Mouse (Mus musculus) monocyte, adult 5-6 weeks (primary cell): ENCODE data around the gene Sfi1. TPM values are rescaled to one million over a fixed set of nuclear protein-coding genes. Genes with fewer than 3 reads are reported as not detected.
"Not testable (repeated sequence)": the region's sequence is repeated elsewhere in the genome, so short reads cannot be mapped to it uniquely, and the experiment has no call there.

Experiments
- ATAC-seq: fragments of 153-309, 156-312 bp; replicated peaks from 2 replicates; pipeline ENCODE4 v1.8.0; 2017; ENCODE audit warnings: mild to moderate bottlenecking; ENCODE audit not compliant: low TSS enrichment, insufficient number of reproducible peaks, severe bottlenecking, poor library complexity, low FRiP score
- total RNA-seq: library from RNA; stranded (forward); fragments of 200-1000, 200-491, 200-594 nt; gene quantifications from 3 replicates; pipeline ENCODE4 v1.2.3, GENCODE M21; 2017

Gene Sfi1
- 30.9 to 63.3 TPM (median 32.0 TPM) in 3 replicates for total RNA-seq

- no peak for ATAC-seq
These were observed at the start of gene Sfi1 for GRCm38 (mm10) chr11:3193363-3193762. Gene Sfi1, minus strand, starts transcription at chr11:3193463.

DNA sequence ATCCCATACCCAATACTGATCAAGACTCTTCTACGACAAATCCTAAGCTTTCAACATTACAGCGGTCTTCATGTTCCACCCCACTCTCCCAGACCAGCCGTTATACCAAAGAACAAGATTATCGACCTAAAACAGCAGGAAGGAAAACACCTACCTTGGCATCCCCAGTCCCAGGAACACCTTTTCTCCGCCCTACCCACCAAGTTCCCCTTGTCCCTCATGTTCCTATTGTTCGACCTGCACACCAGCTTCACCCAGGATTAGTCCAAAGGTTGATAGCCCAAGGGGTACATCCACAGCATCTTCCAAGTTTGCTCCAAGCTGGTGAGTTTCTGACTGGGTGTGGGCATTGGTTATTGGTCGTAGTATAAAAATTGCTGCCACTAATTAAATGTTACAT is 49.1 kb upstream of the Sfi1 start:
- no peak for ATAC-seq

DNA sequence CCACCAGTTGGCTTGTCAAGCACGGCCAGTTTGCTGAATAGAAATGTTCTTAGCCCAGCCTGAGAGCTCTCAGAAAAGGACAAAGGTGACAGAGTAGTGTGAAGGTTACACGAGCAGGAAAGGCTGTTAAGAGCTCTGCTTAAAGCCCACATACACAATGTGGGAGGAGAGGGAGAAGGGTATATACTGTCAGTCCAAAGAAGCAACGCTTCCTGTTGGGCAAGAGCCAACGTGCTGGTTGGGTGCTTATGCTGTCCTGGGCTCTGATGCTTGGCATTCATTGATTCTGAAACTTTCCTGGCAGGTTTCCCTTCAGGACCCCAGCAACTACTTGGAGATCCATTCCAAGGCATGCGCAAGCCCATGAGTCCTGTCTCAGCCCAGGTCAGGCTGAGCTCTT is 42.0 kb upstream of the Sfi1 start:
- no peak for ATAC-seq

- no peak for ATAC-seq
These were observed 40.4 kb upstream of the Sfi1 start for GRCm38 (mm10) chr11:3233704-3234103.

GRCm38 (mm10) chr11:3232248-3232647 is 39.0 kb upstream of the Sfi1 start:
- no peak for ATAC-seq

GRCm38 (mm10) chr11:3227113-3227512 is 33.9 kb upstream of the Sfi1 start:
- no peak for ATAC-seq

DNA sequence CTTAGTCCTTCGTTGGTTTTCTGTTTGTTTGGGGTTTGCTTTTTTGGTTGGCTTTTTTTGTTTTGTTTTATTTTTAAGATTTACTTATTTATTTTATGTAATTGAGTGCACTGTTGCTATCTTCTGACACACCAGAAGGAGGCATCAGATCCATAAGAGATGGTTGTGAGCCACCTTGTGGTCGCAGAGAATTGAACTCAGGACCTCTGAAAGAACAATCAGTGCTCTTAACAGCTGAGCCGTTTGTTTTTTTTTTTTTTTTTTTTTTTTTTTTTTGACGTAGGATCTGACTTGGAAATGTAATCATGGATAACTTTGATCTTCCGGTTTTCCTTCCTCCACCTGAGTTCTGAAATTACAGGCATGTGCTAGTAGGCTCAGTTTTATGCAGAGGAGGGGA is 29.8 kb upstream of the Sfi1 start:
- ATAC-seq: no peak

GRCm38 (mm10) chr11:3212526-3212925 is 19.3 kb upstream of the Sfi1 start:
- ATAC-seq: no peak

GRCm38 (mm10) chr11:3206783-3207182 is 13.5 kb upstream of the Sfi1 start:
- no peak for ATAC-seq

DNA sequence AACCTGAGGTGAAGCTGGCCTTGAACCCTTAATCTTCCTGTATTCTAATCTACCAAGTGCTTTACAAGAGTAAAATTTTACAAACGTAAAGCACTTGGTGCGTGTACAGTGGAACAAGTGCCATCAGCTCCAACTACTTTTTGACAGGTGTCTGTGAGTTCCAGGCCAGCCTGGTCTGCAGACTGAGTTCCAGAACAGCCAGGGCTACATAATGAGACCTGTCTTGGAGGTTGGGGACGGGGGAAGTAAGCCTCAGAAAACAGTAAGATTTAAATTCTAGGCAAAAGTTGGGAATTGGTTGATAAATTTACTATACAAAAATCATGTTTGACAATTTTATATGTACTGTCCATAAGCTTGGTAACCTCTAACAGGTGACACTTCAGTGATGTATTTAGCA is 11.9 kb upstream of the Sfi1 start:
- no peak for ATAC-seq

GRCm38 (mm10) chr11:3203771-3204170 is 10.5 kb upstream of the Sfi1 start:
- no peak for ATAC-seq

GRCm38 (mm10) chr11:3202781-3203441 is 9.6 kb upstream of the Sfi1 start:
- no peak for ATAC-seq

GRCm38 (mm10) chr11:3202231-3202701 is 9.0 kb upstream of the Sfi1 start, which contains the start of gene Eif4enif1:
Gene Eif4enif1, plus strand, starts transcription at chr11:3202392.
- ATAC-seq: no peak

DNA sequence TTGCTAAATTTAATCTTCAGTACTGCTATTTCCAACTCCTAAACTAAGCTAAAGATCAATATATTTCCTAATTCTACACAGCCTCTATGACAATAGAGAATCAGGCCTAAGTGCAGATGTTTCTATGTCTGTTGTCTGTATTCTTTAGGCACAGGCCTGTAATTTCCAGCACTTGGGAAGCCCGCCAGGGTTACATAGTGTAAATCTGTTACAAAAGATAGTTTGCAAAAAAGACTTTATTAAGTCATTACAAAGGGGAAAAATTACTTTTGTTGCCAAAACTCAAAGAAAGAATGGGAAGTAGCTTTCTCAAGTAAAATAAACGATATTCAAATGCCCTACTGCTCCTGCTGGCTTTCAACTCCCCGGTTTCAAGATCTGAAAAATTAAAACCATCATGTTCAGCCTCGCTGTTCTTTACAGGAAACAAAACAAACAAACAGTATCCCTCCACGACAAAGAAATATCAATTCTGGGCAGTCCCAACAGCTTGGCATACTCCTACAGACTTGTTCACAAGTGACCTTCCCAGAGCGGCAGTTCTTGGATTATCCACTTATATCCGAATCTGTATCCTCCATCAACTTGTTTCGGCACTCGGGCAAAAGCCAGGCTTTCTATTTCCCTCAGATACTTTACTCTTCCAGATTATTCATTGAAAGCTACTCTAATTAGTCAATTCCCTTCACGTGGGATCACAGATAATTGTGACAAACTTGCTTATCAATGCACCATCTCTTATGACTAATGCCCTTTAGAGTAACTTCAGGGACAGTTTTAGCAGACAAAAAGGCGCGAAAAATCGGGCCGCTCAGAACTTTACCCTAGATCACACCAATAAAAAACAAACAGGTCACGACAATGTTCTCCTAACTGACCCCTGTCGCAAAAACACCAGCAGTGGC is 8.3 kb upstream of the Sfi1 start:
- ATAC-seq: no peak

- ATAC-seq: not testable (repeated sequence)
These were observed 7.4 kb upstream of the Sfi1 start for GRCm38 (mm10) chr11:3200636-3201035.

DNA sequence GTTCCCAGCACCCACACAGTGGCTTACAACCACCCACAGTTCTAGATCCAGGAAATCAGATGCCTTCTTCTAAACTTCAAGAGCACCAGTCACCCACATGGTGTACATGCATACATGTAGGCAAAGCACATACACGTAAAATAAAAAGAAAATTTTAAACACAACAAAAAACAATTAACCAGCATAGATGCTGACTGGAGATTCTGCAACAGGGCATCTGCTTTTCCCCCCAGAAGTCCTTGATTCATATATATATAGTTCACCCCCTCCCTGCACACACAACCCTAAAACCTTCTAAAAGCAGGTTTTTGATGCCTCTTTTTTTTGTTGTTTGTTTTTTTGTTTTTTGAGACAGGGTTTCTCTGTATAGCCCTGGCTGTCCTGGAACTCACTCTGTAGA is 10.6 kb downstream of the Sfi1 start:
- ATAC-seq: not testable (repeated sequence)

GRCm38 (mm10) chr11:3181971-3182370 is 11.3 kb downstream of the Sfi1 start:
- ATAC-seq: not testable (repeated sequence)

GRCm38 (mm10) chr11:3181250-3181649 is 12.0 kb downstream of the Sfi1 start:
- ATAC-seq: peak; percentile 5

DNA sequence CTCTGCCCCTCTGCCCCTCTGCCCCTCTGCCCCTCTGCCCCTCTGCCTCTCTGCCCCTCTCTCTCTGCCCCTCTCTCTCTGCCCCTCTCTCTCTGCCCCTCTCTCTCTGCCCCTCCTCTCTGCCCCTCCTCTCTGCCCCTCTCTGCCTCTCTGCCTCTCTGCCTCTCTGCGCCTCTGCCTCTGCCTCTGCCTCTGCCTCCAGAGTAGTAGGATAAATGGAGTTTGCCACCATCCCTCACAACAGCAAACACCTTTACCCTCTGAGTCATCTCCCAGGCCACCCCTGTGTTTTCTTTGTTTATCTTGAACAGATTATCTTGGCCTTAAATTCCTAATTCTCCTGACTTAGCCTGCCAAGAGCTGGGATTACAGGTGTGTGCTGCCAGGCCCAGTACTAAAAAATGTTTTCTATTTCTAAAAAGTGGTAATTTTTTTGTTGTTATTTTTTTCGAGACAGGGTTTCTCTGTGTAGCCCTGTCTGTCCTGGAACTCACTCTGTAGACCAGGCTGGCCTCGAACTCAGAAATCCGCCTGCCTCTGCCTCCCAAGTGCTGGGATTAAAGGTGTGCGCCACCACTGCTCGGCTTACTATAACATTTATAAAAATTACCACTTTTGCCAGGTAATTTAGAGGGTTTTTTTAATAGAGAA is 12.6 kb downstream of the Sfi1 start:
- ATAC-seq: not testable (repeated sequence)
